In the genomic region with DNA sequence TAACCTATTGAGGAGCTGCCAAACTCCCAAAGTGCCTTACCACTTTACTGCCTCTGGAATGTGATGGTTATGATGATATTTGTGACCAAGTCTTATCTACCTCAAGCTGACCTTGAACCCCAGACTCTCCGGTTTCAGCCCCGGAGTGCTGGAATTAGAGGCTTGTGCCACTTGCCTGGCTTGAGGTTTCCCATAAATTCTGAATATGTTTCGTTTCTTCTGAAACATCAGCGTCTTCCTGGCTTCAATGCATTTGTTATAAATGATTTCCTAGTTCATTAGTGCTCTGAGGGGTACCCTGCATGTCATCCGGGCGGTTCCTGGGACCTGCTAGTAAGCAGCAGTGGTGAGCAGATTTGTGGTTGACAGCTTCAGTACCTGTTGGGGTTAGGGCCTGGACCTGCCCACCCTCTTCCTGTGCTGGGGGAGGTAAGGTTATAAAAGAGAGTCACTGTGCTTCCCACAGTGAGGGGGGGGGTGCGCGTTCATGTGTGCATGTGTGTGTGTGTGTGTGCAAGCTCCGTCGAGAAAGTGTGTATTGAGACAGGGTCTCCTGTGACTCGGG, we compare ENCODE assay signal across 9 mouse cellular contexts. TPM values are rescaled to one million over a fixed set of nuclear protein-coding genes. Genes with fewer than 3 reads are reported as not detected.
DNase-seq lines count a peak whose midpoint lies in the region; ATAC-seq and TF ChIP-seq lines count a peak whose summit lies in the region.
"Had no signal": no experiment of that assay in that cellular context is flagged by ENCODE, and none has a peak within 500 bp of the region (broad histone marks: within the 10 kb centered on the region; RNA-seq: fewer than 3 reads in every experiment).

No protein-coding gene starts in this region.

- H3K9ac ChIP-seq in embryonic facial prominence, embryonic 13.5 days: peak overlapping the region; percentile 86
- no peak overlapping the region for H3K9ac ChIP-seq in hindbrain, embryonic 15.5 days
- no peak overlapping the region for H3K9ac ChIP-seq in midbrain, embryonic 15.5 days

- intact Hi-C loops in left cerebral cortex, adult 2 months (cut with DNase I): loop anchor here (2.0 kb wide), 1 partner anchor 49 kb away; a partner anchor contains a TSS

- no peak for TF ChIP-seq CTCF in left cerebral cortex, adult 2 months (IDR thresholded peaks at IDR 0.05)

- no peaks in the 10 kb centered on the region for H3K9me3 ChIP-seq in embryonic facial prominence, embryonic 13.5 days
- no peaks in the 10 kb centered on the region for H3K9me3 ChIP-seq in hindbrain, embryonic 15.5 days
- no peaks in the 10 kb centered on the region for H3K9me3 ChIP-seq in midbrain, embryonic 15.5 days

- no peaks in the 10 kb centered on the region for H3K36me3 ChIP-seq in embryonic facial prominence, embryonic 13.5 days
- no peaks in the 10 kb centered on the region for H3K36me3 ChIP-seq in hindbrain, embryonic 15.5 days
- no peaks in the 10 kb centered on the region for H3K36me3 ChIP-seq in midbrain, embryonic 15.5 days (replicated peaks)

- H3K27ac ChIP-seq in left cerebral cortex, adult 2 months: no peak overlapping the region
- H3K27ac ChIP-seq in embryonic facial prominence, embryonic 13.5 days: no peak overlapping the region
- no peak overlapping the region for H3K27ac ChIP-seq in hindbrain, embryonic 15.5 days (replicated peaks)
- no peak overlapping the region for H3K27ac ChIP-seq in midbrain, embryonic 15.5 days

- peaks cover 2% of the 10 kb centered on the region; the same call in 1 of the 2 replicates for H3K27me3 ChIP-seq in embryonic facial prominence, embryonic 13.5 days
- H3K27me3 ChIP-seq in hindbrain, embryonic 15.5 days: no peaks in the 10 kb centered on the region
- H3K27me3 ChIP-seq in midbrain, embryonic 15.5 days (replicated peaks): no peaks in the 10 kb centered on the region

- no peak for ATAC-seq in embryonic facial prominence, embryonic 13.5 days (ENCODE audit: insufficient number of reproducible peaks, insufficient read depth, low FRiP score, low TSS enrichment, low read depth)
- ATAC-seq in hindbrain, embryonic 15.5 days (ENCODE audit: low FRiP score, low read depth): no peak
- no peak for ATAC-seq in midbrain, embryonic 15.5 days (replicated peaks)
- ATAC-seq: inflammation-experienced regulatory T-cells, adult 6 months had no signal

- peaks cover 66% of the 10 kb centered on the region for H3K4me1 ChIP-seq in embryonic facial prominence, embryonic 13.5 days
- peaks cover 22% of the 10 kb centered on the region for H3K4me1 ChIP-seq in hindbrain, embryonic 15.5 days (replicated peaks)
- H3K4me1 ChIP-seq in midbrain, embryonic 15.5 days: peaks cover 23% of the 10 kb centered on the region

- WGBS in embryonic facial prominence, embryonic 13.5 days: 87% methylated on average over 11 of the region's 11 CpGs
- WGBS in hindbrain, embryonic 15.5 days: 85% methylated on average over 11 of the region's 11 CpGs
- WGBS in midbrain, embryonic 15.5 days: 89% methylated on average over 11 of the region's 11 CpGs

- DNase-seq in left cerebral cortex, adult 2 months (ENCODE audit: extremely low spot score in 1 of 2, low spot score in 2 of 2): no peak
- no peak for DNase-seq in left cerebral cortex, adult 8-10 months (ENCODE audit: low spot score in 2 of 2)
- no peak for DNase-seq in urinary bladder, postnatal 10 days (ENCODE audit: low spot score)
- no peak for DNase-seq in kidney, adult 11 months
- no peak for DNase-seq in layer of hippocampus, postnatal 36 days

- H3K4me2 ChIP-seq in embryonic facial prominence, embryonic 13.5 days: peak overlapping the region; percentile 81
- H3K4me2 ChIP-seq in hindbrain, embryonic 15.5 days: peak overlapping the region; percentile 85
- peak overlapping the region; percentile 95; the same call in 1 of the 2 replicates for H3K4me2 ChIP-seq in midbrain, embryonic 15.5 days

- H3K4me3 ChIP-seq in left cerebral cortex, adult 2 months: peak overlapping the region; percentile 89; the same call in 1 of the 2 replicates
- peak overlapping the region; percentile 73; the same call in 1 of the 2 replicates for H3K4me3 ChIP-seq in embryonic facial prominence, embryonic 13.5 days
- no peak overlapping the region for H3K4me3 ChIP-seq in hindbrain, embryonic 15.5 days
- H3K4me3 ChIP-seq in midbrain, embryonic 15.5 days: no peak overlapping the region

RNA-seq across cellular contexts. Expression of a gene that starts 1.5 kb away (rescaled TPM):
- 10 to 100 TPM; 37.5 to 41.9 TPM for total RNA-seq in left cerebral cortex, adult 2 months (2021)
- 10 to 100 TPM; 33.8 to 43.3 (median 38.6) TPM for total RNA-seq in left cerebral cortex, adult 8-10 months (2022)
- polyA plus RNA-seq in embryonic facial prominence, embryonic 13.5 days (2015; fragmentation: Nextera tagmentation; extraction: Ambion mirVana): 38.7 and 42.8 TPM in 2 replicates
- 28.5 and 31.8 TPM in 2 replicates for polyA plus RNA-seq in hindbrain, embryonic 15.5 days (2015; fragmentation: Nextera tagmentation; extraction: Ambion mirVana)
- 29.4 and 33.7 TPM in 2 replicates for polyA plus RNA-seq in midbrain, embryonic 15.5 days (2015; fragmentation: Nextera tagmentation; extraction: Ambion mirVana)
- 10 to 100 TPM; 37.1 to 43.4 TPM for total RNA-seq in layer of hippocampus, postnatal 36 days (2021)

RNA-seq across cellular contexts. Expression of a gene that starts 22.4 kb away (rescaled TPM):
- 1 to 10 TPM; 6.9 to 7.4 TPM for total RNA-seq in left cerebral cortex, adult 2 months (2021)
- total RNA-seq in left cerebral cortex, adult 8-10 months (2022): 1 to 10 TPM; 4.3 to 8.2 (median 5.4) TPM
- 1.0 and 1.3 TPM in 2 replicates for polyA plus RNA-seq in embryonic facial prominence, embryonic 13.5 days (2015; fragmentation: Nextera tagmentation; extraction: Ambion mirVana)
- 3.9 and 5.3 TPM in 2 replicates for polyA plus RNA-seq in hindbrain, embryonic 15.5 days (2015; fragmentation: Nextera tagmentation; extraction: Ambion mirVana)
- 4.3 and 4.8 TPM in 2 replicates for polyA plus RNA-seq in midbrain, embryonic 15.5 days (2015; fragmentation: Nextera tagmentation; extraction: Ambion mirVana)
- 1 to 10 TPM; 4.9 to 6.6 TPM for total RNA-seq in layer of hippocampus, postnatal 36 days (2021)

RNA-seq across cellular contexts. Expression of a gene that starts 25.7 kb away (rescaled TPM):
- under 1 TPM in 1 of 2 experiments, not detected in 1; 0.49 TPM for total RNA-seq in left cerebral cortex, adult 2 months (2021)
- 1 to 10 TPM in 1 of 4 experiments, under 1 TPM in 3; 0.51 to 1.5 (median 0.82) TPM for total RNA-seq in left cerebral cortex, adult 8-10 months (2022)
- polyA plus RNA-seq in embryonic facial prominence, embryonic 13.5 days (2015; fragmentation: Nextera tagmentation; extraction: Ambion mirVana): 1.0 and 1.9 TPM in 2 replicates
- polyA plus RNA-seq in hindbrain, embryonic 15.5 days (2015; fragmentation: Nextera tagmentation; extraction: Ambion mirVana): 1.4 and 1.5 TPM in 2 replicates
- 0.93 and 1.4 TPM in 2 replicates for polyA plus RNA-seq in midbrain, embryonic 15.5 days (2015; fragmentation: Nextera tagmentation; extraction: Ambion mirVana)
- total RNA-seq in layer of hippocampus, postnatal 36 days (2021): under 1 TPM in 1 of 2 experiments, not detected in 1; 0.97 TPM

RNA-seq across cellular contexts. Expression of a gene that starts 48.2 kb away (rescaled TPM):
- 10 to 100 TPM; 43.0 to 45.0 TPM for total RNA-seq in left cerebral cortex, adult 2 months (2021)
- total RNA-seq in left cerebral cortex, adult 8-10 months (2022): 10 to 100 TPM; 43.8 to 51.8 (median 47.0) TPM
- polyA plus RNA-seq in embryonic facial prominence, embryonic 13.5 days (2015; fragmentation: Nextera tagmentation; extraction: Ambion mirVana): 31.8 and 32.8 TPM in 2 replicates
- polyA plus RNA-seq in hindbrain, embryonic 15.5 days (2015; fragmentation: Nextera tagmentation; extraction: Ambion mirVana): 30.9 and 31.0 TPM in 2 replicates
- 35.7 and 38.2 TPM in 2 replicates for polyA plus RNA-seq in midbrain, embryonic 15.5 days (2015; fragmentation: Nextera tagmentation; extraction: Ambion mirVana)
- total RNA-seq in layer of hippocampus, postnatal 36 days (2021): 10 to 100 TPM; 40.8 to 42.2 TPM

Comparison
In these comparisons a context has a peak if more than half of its experiments do, and no peak if none do; other contexts are left out.
1. H3K4me3 ChIP-seq: peak in left cerebral cortex, adult 2 months (single experiment) and embryonic facial prominence, embryonic 13.5 days (single experiment); none in hindbrain, embryonic 15.5 days (single experiment) and midbrain, embryonic 15.5 days (single experiment).
2. Peak in every context shown above with its lines, with median percentiles within 50 percentile points of each other: H3K4me2 ChIP-seq.